Comparison of ENCODE assay signal across 24 mouse cellular contexts in the genomic region with DNA sequence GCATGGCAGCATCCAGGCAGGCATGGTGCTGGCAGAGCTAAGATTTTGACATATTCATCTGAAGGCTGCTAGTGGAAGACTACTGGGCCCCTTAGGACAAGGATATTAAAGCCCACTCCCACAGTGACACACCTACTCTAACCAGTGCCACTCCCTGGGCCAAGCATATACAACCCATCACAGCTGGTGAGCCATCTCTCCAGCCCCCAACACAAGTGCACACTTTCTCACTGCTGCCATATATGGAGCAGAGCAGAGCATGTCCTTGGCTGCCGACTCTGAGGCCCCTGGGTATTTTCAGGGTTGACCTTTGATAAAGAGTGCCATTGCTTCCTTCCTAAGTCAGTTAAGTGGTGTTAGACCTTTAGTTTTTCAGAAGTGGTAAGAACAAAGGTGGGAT. TPM values are rescaled to one million over a fixed set of nuclear protein-coding genes. Genes with fewer than 3 reads are reported as not detected.
A peak's percentile ranks its signal among the peaks of the same experiment; 100 is the strongest.
DNase-seq lines count a peak whose midpoint lies in the region; ATAC-seq and TF ChIP-seq lines count a peak whose summit lies in the region.
"Had no signal": no experiment of that assay in that cellular context is flagged by ENCODE, and none has a peak within 500 bp of the region (broad histone marks: within the 10 kb centered on the region; RNA-seq: fewer than 3 reads in every experiment).

No protein-coding gene starts in this region.

- H3K9ac ChIP-seq in heart, postnatal 0 days (replicated peaks; ENCODE audit: low read depth, low read length) = no peak overlapping the region
- no peak overlapping the region for H3K9ac ChIP-seq in lung, embryonic 16.5 days (ENCODE audit: low read length)
- H3K9ac ChIP-seq: forebrain, embryonic 12.5 days; hindbrain, embryonic 15.5 days; intestine, embryonic 15.5 days had no signal

- no peak for TF ChIP-seq EP300 in heart, postnatal 0 days (IDR thresholded peaks at IDR 0.05; ENCODE audit: low read depth)

- no peak for TF ChIP-seq POLR2A in small intestine, adult 2 months (IDR thresholded peaks at IDR 0.05; ENCODE audit: low read depth, low read length)

- no peak for ATAC-seq in heart, postnatal 0 days (ENCODE audit: insufficient read depth, low read depth)
- no peak for ATAC-seq in lung, embryonic 16.5 days (ENCODE audit: low read depth)
- ATAC-seq: intestine, embryonic 15.5 days had no signal

- intact Hi-C loops in heart, postnatal 14 days (cut with DNase I) = no loop called here
- intact Hi-C loops in heart, postnatal 10 days (cut with DNase I) = no loop called here

- 8% methylated on average over 1 of the region's 1 CpGs for WGBS in heart, postnatal 0 days
- WGBS in lung, embryonic 16.5 days = 47% methylated on average over 1 of the region's 1 CpGs
- 33% methylated on average over 1 of the region's 1 CpGs for WGBS in small intestine, adult 2 months

- no peak overlapping the region for H3K4me3 ChIP-seq in heart, postnatal 0 days (ENCODE audit: low read depth, low read length)
- H3K4me3 ChIP-seq in lung, embryonic 16.5 days (ENCODE audit: low read length) = no peak overlapping the region
- H3K4me3 ChIP-seq in small intestine, adult 2 months (ENCODE audit: low read depth, low read length) = no peak overlapping the region
- H3K4me3 ChIP-seq: forebrain, embryonic 12.5 days; hindbrain, embryonic 15.5 days; intestine, embryonic 15.5 days had no signal

- TF ChIP-seq CTCF in heart, postnatal 0 days (IDR thresholded peaks at IDR 0.05; ENCODE audit: low read depth) = no peak
- no peak for TF ChIP-seq CTCF in small intestine, adult 2 months (IDR thresholded peaks at IDR 0.05; ENCODE audit: extremely low read depth, insufficient read length, insufficient replicate concordance, low read depth, low read length)

- no peaks in the 10 kb centered on the region for H3K27me3 ChIP-seq in heart, postnatal 0 days (ENCODE audit: control insufficient read depth, insufficient read depth, low read length)
- no peaks in the 10 kb centered on the region for H3K27me3 ChIP-seq in lung, embryonic 16.5 days (ENCODE audit: control insufficient read depth, insufficient read depth, low read depth, low read length)
- no peaks in the 10 kb centered on the region for H3K27me3 ChIP-seq in small intestine, adult 2 months (ENCODE audit: control insufficient read depth, insufficient read depth, low read length)
- H3K27me3 ChIP-seq: forebrain, embryonic 12.5 days; hindbrain, embryonic 15.5 days; intestine, embryonic 15.5 days had no signal

- H3K4me1 ChIP-seq in heart, postnatal 0 days (ENCODE audit: control insufficient read depth, insufficient read depth) = peaks cover 16% of the 10 kb centered on the region; the same call in 1 of the 2 replicates
- peaks cover 15% of the 10 kb centered on the region for H3K4me1 ChIP-seq in lung, embryonic 16.5 days (replicated peaks; ENCODE audit: control insufficient read depth, insufficient read depth, low read length)
- H3K4me1 ChIP-seq in small intestine, adult 2 months (ENCODE audit: control insufficient read depth, insufficient read depth, insufficient read length, low read length) = peaks cover under 1% of the 10 kb centered on the region; the same call in 1 of the 2 replicates

- peak; percentile 86 for DNase-seq in heart, adult 11 months
- DNase-seq in heart, postnatal 14 days = no peak
- peak; percentile 9 for DNase-seq in heart, postnatal 0 days (ENCODE audit: low spot score)
- DNase-seq in heart, postnatal 10 days = no peak
- no peak for DNase-seq in lung, postnatal 36 days
- DNase-seq: B cell, adult 2 months; cerebellum, adult 2 months; cerebellum, postnatal 36 days; gastrocnemius, postnatal 10 days; left cerebral cortex, postnatal 4 days; lung, adult 18-20 months; midbrain, embryonic 14.5 days had no signal

- H3K4me2 ChIP-seq in heart, postnatal 0 days (ENCODE audit: low read depth, low read length) = no peak overlapping the region
- H3K4me2 ChIP-seq in lung, embryonic 16.5 days (ENCODE audit: low read depth, low read length) = no peak overlapping the region
- H3K4me2 ChIP-seq: forebrain, embryonic 12.5 days; hindbrain, embryonic 15.5 days; intestine, embryonic 15.5 days; liver, embryonic 11.5 days had no signal

- H3K9me3 ChIP-seq in heart, postnatal 0 days (replicated peaks; ENCODE audit: control insufficient read depth, low read length) = no peaks in the 10 kb centered on the region
- no peaks in the 10 kb centered on the region for H3K9me3 ChIP-seq in lung, embryonic 16.5 days (ENCODE audit: control insufficient read depth, low read length)
- H3K9me3 ChIP-seq: forebrain, embryonic 12.5 days; hindbrain, embryonic 15.5 days; intestine, embryonic 15.5 days had no signal

- peaks cover 14% of the 10 kb centered on the region for H3K36me3 ChIP-seq in heart, postnatal 0 days (replicated peaks; ENCODE audit: control insufficient read depth, insufficient read depth, low read length)
- H3K36me3 ChIP-seq in lung, embryonic 16.5 days (ENCODE audit: control insufficient read depth, insufficient read depth, low read length) = peaks cover 8% of the 10 kb centered on the region; the same call in 1 of the 2 replicates
- H3K36me3 ChIP-seq in small intestine, adult 2 months (ENCODE audit: control insufficient read depth, insufficient read depth, low read length) = peaks cover 17% of the 10 kb centered on the region
- H3K36me3 ChIP-seq: hindbrain, embryonic 15.5 days; intestine, embryonic 15.5 days had no signal

- peak overlapping the region; percentile 82 for H3K27ac ChIP-seq in heart, postnatal 0 days (ENCODE audit: low read depth)
- peak overlapping the region; percentile 58 for H3K27ac ChIP-seq in lung, embryonic 16.5 days (ENCODE audit: low read length)
- peak overlapping the region; percentile 2; the same call in 1 of the 2 replicates for H3K27ac ChIP-seq in small intestine, adult 2 months (ENCODE audit: insufficient read depth, low read depth, low read length)
- H3K27ac ChIP-seq: forebrain, embryonic 12.5 days; hindbrain, embryonic 15.5 days; intestine, embryonic 15.5 days had no signal

RNA-seq across cellular contexts. Expression of gene Akip1, which starts 6.6 kb away (rescaled TPM):
- total RNA-seq in heart, postnatal 14 days (2021) = 10 to 100 TPM; 12.1 to 12.4 TPM
- 6.9 and 14.8 TPM in 2 replicates for total RNA-seq in heart, postnatal 0 days (2014; rRNA removed; ENCODE audit: low replicate concordance)
- 29.5 and 32.7 TPM in 2 replicates for polyA plus RNA-seq in heart, postnatal 0 days (2015; fragmentation: Nextera tagmentation; extraction: Ambion mirVana)
- total RNA-seq in heart, postnatal 10 days (2021) = 10 to 100 TPM; 18.1 to 18.8 TPM
- polyA plus RNA-seq in lung, embryonic 16.5 days (2015; fragmentation: Nextera tagmentation; extraction: Ambion mirVana) = 44.0 and 45.7 TPM in 2 replicates
- 2.7 and 4.3 TPM in 2 replicates for polyA plus RNA-seq in small intestine, adult 2 months (2012; rRNA removed)

RNA-seq across cellular contexts. Expression of gene St5, which starts 6.7 kb away (rescaled TPM):
- total RNA-seq in heart, postnatal 14 days (2021) = 10 to 100 TPM; 33.5 to 35.2 TPM
- total RNA-seq in heart, postnatal 0 days (2014; rRNA removed; ENCODE audit: low replicate concordance) = 58.8 and 60.7 TPM in 2 replicates
- polyA plus RNA-seq in heart, postnatal 0 days (2015; fragmentation: Nextera tagmentation; extraction: Ambion mirVana) = 26.9 and 28.8 TPM in 2 replicates
- 10 to 100 TPM; 52.6 to 58.4 TPM for total RNA-seq in heart, postnatal 10 days (2021)
- 72.2 and 77.5 TPM in 2 replicates for polyA plus RNA-seq in lung, embryonic 16.5 days (2015; fragmentation: Nextera tagmentation; extraction: Ambion mirVana)
- 24.8 and 37.7 TPM in 2 replicates for polyA plus RNA-seq in small intestine, adult 2 months (2012; rRNA removed)

RNA-seq across cellular contexts. Expression of gene BC051019, which starts 13.6 kb away (rescaled TPM):
- under 1 TPM in 1 of 2 experiments, not detected in 1; 0.38 TPM for total RNA-seq in heart, postnatal 14 days (2021)
- total RNA-seq in heart, postnatal 0 days (2014; rRNA removed; ENCODE audit: low replicate concordance) = 0.27 TPM in 1 of 2 replicates, not detected in the other
- polyA plus RNA-seq in heart, postnatal 0 days (2015; fragmentation: Nextera tagmentation; extraction: Ambion mirVana) = 0.48 TPM in 1 of 2 replicates, not detected in the other
- total RNA-seq in heart, postnatal 10 days (2021) = not detected
- polyA plus RNA-seq in lung, embryonic 16.5 days (2015; fragmentation: Nextera tagmentation; extraction: Ambion mirVana) = 8.9 and 10.1 TPM in 2 replicates
- not detected in 2 replicates for polyA plus RNA-seq in small intestine, adult 2 months (2012; rRNA removed)
- total RNA-seq: adrenal gland, postnatal 36 days; gastrocnemius, postnatal 10 days; left cerebral cortex, adult 18-20 months; megakaryocyte progenitor cell, adult 5-6 weeks had no signal
- polyA plus RNA-seq: forebrain, embryonic 12.5 days; heart, embryonic 14.5 days; midbrain, embryonic 14.5 days; neural tube, embryonic 14.5 days had no signal

RNA-seq across cellular contexts. Expression of gene Ascl3, which starts 21.5 kb away (rescaled TPM):
- total RNA-seq in heart, postnatal 14 days (2021) = not detected
- not detected in 2 replicates for total RNA-seq in heart, postnatal 0 days (2014; rRNA removed; ENCODE audit: low replicate concordance)
- 0.34 TPM in 1 of 2 replicates, not detected in the other for polyA plus RNA-seq in heart, postnatal 0 days (2015; fragmentation: Nextera tagmentation; extraction: Ambion mirVana)
- not detected for total RNA-seq in heart, postnatal 10 days (2021)
- 0.60 TPM in 1 of 2 replicates, not detected in the other for polyA plus RNA-seq in lung, embryonic 16.5 days (2015; fragmentation: Nextera tagmentation; extraction: Ambion mirVana)
- polyA plus RNA-seq in small intestine, adult 2 months (2012; rRNA removed) = 0.27 and 1.0 TPM in 2 replicates
- total RNA-seq: adrenal gland, postnatal 36 days; gastrocnemius, postnatal 10 days; left cerebral cortex, adult 18-20 months; left cerebral cortex, postnatal 4 days; megakaryocyte progenitor cell, adult 5-6 weeks had no signal
- polyA plus RNA-seq: forebrain, embryonic 12.5 days; heart, embryonic 14.5 days; hindbrain, embryonic 15.5 days; intestine, embryonic 15.5 days; kidney, embryonic 16.5 days; liver, embryonic 11.5 days; midbrain, embryonic 14.5 days had no signal

RNA-seq across cellular contexts. Expression of gene Tmem9b, which starts 42.6 kb away (rescaled TPM):
- 10 to 100 TPM; 32.3 to 33.7 TPM for total RNA-seq in heart, postnatal 14 days (2021)
- 111 and 142 TPM in 2 replicates for total RNA-seq in heart, postnatal 0 days (2014; rRNA removed; ENCODE audit: low replicate concordance)
- polyA plus RNA-seq in heart, postnatal 0 days (2015; fragmentation: Nextera tagmentation; extraction: Ambion mirVana) = 72.9 and 74.8 TPM in 2 replicates
- 10 to 100 TPM; 36.7 to 37.7 TPM for total RNA-seq in heart, postnatal 10 days (2021)
- polyA plus RNA-seq in lung, embryonic 16.5 days (2015; fragmentation: Nextera tagmentation; extraction: Ambion mirVana) = 66.8 and 71.4 TPM in 2 replicates
- polyA plus RNA-seq in small intestine, adult 2 months (2012; rRNA removed) = 26.4 and 53.9 TPM in 2 replicates

Comparison
In these comparisons a context has a peak if more than half of its experiments do, and no peak if none do; other contexts are left out.
1. DNase-seq: peak in heart, adult 11 months (single experiment) and heart, postnatal 0 days (single experiment); none in heart, postnatal 14 days (0 of 2), heart, postnatal 10 days (0 of 2) and lung, postnatal 36 days (single experiment).
2. H3K27ac ChIP-seq: peak in every context shown above with its lines; median percentile 82 in heart, postnatal 0 days; 58 in lung, embryonic 16.5 days; 2 in small intestine, adult 2 months.